Mouse (Mus musculus) c-Kit-positive CD71-positive TER-119-positive erythroid progenitor cells, embryonic 14.5 days (primary cell): ENCODE data around the gene Arhgap30.

ENCODE experiments used
- DNase-seq: peaks from one replicate; pipeline ENCODE4 v3.0.0-alpha.2; 2013; ENCODE audit warnings: low spot score

The Arhgap30 gene

GRCm38 (mm10) chr1:171435288-171435814 is 46.6 kb downstream of the Arhgap30 start:
- no peak for DNase-seq

GRCm38 (mm10) chr1:171435974-171436373 is 47.2 kb downstream of the Arhgap30 start:
- DNase-seq, result no peak

GRCm38 (mm10) chr1:171437264-171438013 is 48.7 kb downstream of the Arhgap30 start, which contains the start of gene F11r:
F11r (plus strand) TSS chr1:171437535.
- peak; percentile 41 for DNase-seq

GRCm38 (mm10) chr1:171438014-171438670 is 49.4 kb downstream of the Arhgap30 start:
- DNase-seq, result no peak

GRCm38 (mm10) chr1:171439072-171439471 is 50.3 kb downstream of the Arhgap30 start:
- DNase-seq, result no peak

- no peak for DNase-seq
Measured at GRCm38 (mm10) chr1:171440025-171440725, 51.4 kb downstream of the Arhgap30 start.

- DNase-seq, result no peak
Measured at GRCm38 (mm10) chr1:171441466-171442412, 53.0 kb downstream of the Arhgap30 start.

GRCm38 (mm10) chr1:171442413-171442760 is 53.6 kb downstream of the Arhgap30 start:
- DNase-seq, result no peak

GRCm38 (mm10) chr1:171445050-171445449 is 56.3 kb downstream of the Arhgap30 start:
- no peak for DNase-seq

- DNase-seq, result no peak
Measured at GRCm38 (mm10) chr1:171446854-171447253, 58.1 kb downstream of the Arhgap30 start.

- DNase-seq, result no peak
Measured at GRCm38 (mm10) chr1:171447692-171448091, 58.9 kb downstream of the Arhgap30 start.

- no peak for DNase-seq
Measured at GRCm38 (mm10) chr1:171450062-171450461, 61.3 kb downstream of the Arhgap30 start.

GRCm38 (mm10) chr1:171451001-171451400 is 62.2 kb downstream of the Arhgap30 start:
- no peak for DNase-seq

GRCm38 (mm10) chr1:171452522-171452921 is 63.8 kb downstream of the Arhgap30 start:
- DNase-seq, result no peak

- DNase-seq, result no peak
Measured at GRCm38 (mm10) chr1:171452923-171453322, 64.2 kb downstream of the Arhgap30 start.

- no peak for DNase-seq
Measured at GRCm38 (mm10) chr1:171454926-171455325, 66.2 kb downstream of the Arhgap30 start.

GRCm38 (mm10) chr1:171457568-171457967 is 68.8 kb downstream of the Arhgap30 start:
- no peak for DNase-seq

GRCm38 (mm10) chr1:171459791-171460190 is 71.0 kb downstream of the Arhgap30 start:
- DNase-seq, result no peak
